9 mouse cellular contexts compared by ENCODE assay signal in genomic region chr6:94772868-94773603, GRCm38 (mm10).
DNase-seq lines count a peak whose midpoint lies in the region; TF ChIP-seq lines count a peak whose summit lies in the region.
"Had no signal": no experiment of that assay in that cellular context is flagged by ENCODE, and none has a peak within 500 bp of the region (broad histone marks: within the 10 kb centered on the region; RNA-seq: fewer than 3 reads in every experiment).

No protein-coding gene starts in this region.

- in situ Hi-C loops in ES-E14 (cut with MboI; ENCODE audit: low sequenced_read_pairs in 2 of 2, unreplicated experiment in 2 of 2), result no loop called here

- peaks cover 20% of the 10 kb centered on the region for H3K4me1 ChIP-seq in heart, embryonic 10.5 days
- H3K4me1 ChIP-seq in ES-E14 (ENCODE audit: control insufficient read depth in 2 of 2, insufficient read depth in 2 of 2, low read length in 2 of 2, poor library complexity in 1 of 2), result peaks cover 4 to 5% of the 10 kb centered on the region in 2 experiments; a peak in 2 of 4 replicates
- H3K4me1 ChIP-seq in hindbrain, embryonic 10.5 days (replicated peaks), result peaks cover 47% of the 10 kb centered on the region

- no peak for DNase-seq in heart, embryonic 10.5 days (ENCODE audit: low spot score)
- DNase-seq in heart, adult 8-10 months (ENCODE audit: low spot score), result no peak
- DNase-seq in ES-E14 (ENCODE audit: low read depth, low spot score), result no peak
- peak; percentile 60 for DNase-seq in hindbrain, embryonic 10.5 days (ENCODE audit: low spot score)
- peak; percentile 28 for DNase-seq in mesoderm, embryonic 11.5 days (ENCODE audit: low read depth, low spot score)
- DNase-seq in cerebellum, adult 9-11 months, result no peak
- no peak for DNase-seq in kidney, postnatal 10 days
- no peak for DNase-seq in gastrocnemius, postnatal 25 days
- DNase-seq: adrenal gland, postnatal 14 days had no signal

- H3K4me3 ChIP-seq in heart, embryonic 10.5 days, result peak overlapping the region; percentile 53
- H3K4me3 ChIP-seq in ES-E14 (ENCODE audit: insufficient read depth in 1 of 2, low read depth in 1 of 2, low read length in 2 of 2, poor library complexity in 1 of 2, severe bottlenecking in 1 of 2), result peak overlapping the region in 1 of 2 experiments; percentile 8; a peak in 1 of 4 replicates
- H3K4me3 ChIP-seq in hindbrain, embryonic 10.5 days, result peak overlapping the region; percentile 42

- H3K9ac ChIP-seq in ES-E14 (ENCODE audit: insufficient read depth, low read depth, low read length, poor library complexity, severe bottlenecking), result peak overlapping the region; percentile 53; the same call in 1 of the 2 replicates

- H3K9me3 ChIP-seq in heart, embryonic 10.5 days, result no peaks in the 10 kb centered on the region
- no peaks in the 10 kb centered on the region for H3K9me3 ChIP-seq in ES-E14 (ENCODE audit: control insufficient read depth, insufficient read depth, low read depth, low read length)
- H3K9me3 ChIP-seq in hindbrain, embryonic 10.5 days, result no peaks in the 10 kb centered on the region

- 23% methylated on average over 12 of the region's 12 CpGs for whole genome bisulfite sequencing in heart, embryonic 10.5 days
- WGBS in hindbrain, embryonic 10.5 days, result 12% methylated on average over 12 of the region's 12 CpGs

- peaks cover 7% of the 10 kb centered on the region; the same call in 1 of the 2 replicates for H3K27me3 ChIP-seq in heart, embryonic 10.5 days (ENCODE audit: insufficient read depth, poor library complexity, severe bottlenecking)
- no peaks in the 10 kb centered on the region for H3K27me3 ChIP-seq in hindbrain, embryonic 10.5 days (ENCODE audit: insufficient read depth, poor library complexity, severe bottlenecking)

- H3K27ac ChIP-seq in heart, embryonic 10.5 days, result peak overlapping the region; percentile 88
- no peak overlapping the region; the same call in 1 of the 2 replicates for H3K27ac ChIP-seq in ES-E14 (ENCODE audit: insufficient read depth, low read depth, low read length, poor library complexity, severe bottlenecking)
- H3K27ac ChIP-seq in hindbrain, embryonic 10.5 days, result peak overlapping the region; percentile 96

- no peaks in the 10 kb centered on the region for H3K36me3 ChIP-seq in heart, embryonic 10.5 days
- no peaks in the 10 kb centered on the region for H3K36me3 ChIP-seq in ES-E14 (ENCODE audit: control insufficient read depth, insufficient read depth, low read length, poor library complexity, severe bottlenecking)
- no peaks in the 10 kb centered on the region for H3K36me3 ChIP-seq in hindbrain, embryonic 10.5 days

TF ChIP-seq in ES-E14, 5 proteins besides CTCF, POLR2A, EP300 and RAD21:
- TF ChIP-seq CHD2 (IDR thresholded peaks at IDR 0.05; ENCODE audit: low read depth, low read length), result no peak
- TF ChIP-seq ZC3H11A (IDR thresholded peaks at IDR 0.05; ENCODE audit: borderline replicate concordance, low read depth, low read length), result no peak
- TF ChIP-seq ZNF384 (IDR thresholded peaks at IDR 0.05; ENCODE audit: low read depth, low read length), result no peak
- no peak for TF ChIP-seq MAFK (IDR thresholded peaks at IDR 0.05; ENCODE audit: insufficient read depth, low read depth, low read length)
- TF ChIP-seq HCFC1 (IDR thresholded peaks at IDR 0.05; ENCODE audit: borderline replicate concordance, insufficient read depth, low read length), result no peak

Comparison
In these comparisons a context has a peak if more than half of its experiments do, and no peak if none do; other contexts are left out.
1. DNase-seq: peak in hindbrain, embryonic 10.5 days (single experiment) and mesoderm, embryonic 11.5 days (single experiment); none in heart, embryonic 10.5 days (single experiment), heart, adult 8-10 months (single experiment), ES-E14 (single experiment), cerebellum, adult 9-11 months (single experiment), kidney, postnatal 10 days (single experiment) and gastrocnemius, postnatal 25 days (single experiment).